Mouse (Mus musculus) heart, embryonic 16.5 days (tissue): Measurements from ENCODE around the gene Uap1l1. TPM values are rescaled to one million over a fixed set of nuclear protein-coding genes. Genes with fewer than 3 reads are reported as not detected.

Source experiments
- ATAC-seq: fragments of 200-750 bp; cut with Nextera tagmentation; replicated peaks from 2 replicates; pipeline ENCODE4 v1.8.0; 2017; ENCODE audit warnings: moderate number of reproducible peaks; ENCODE audit not compliant: insufficient read depth, low FRiP score; ENCODE audit errors: extremely low read depth
- H3K27ac ChIP-seq: fragments of 300-500 bp; sonication (generic); 2 replicates; pipeline ENCODE4 v1.5.1; 2014; ENCODE audit warnings: mild to moderate bottlenecking, low read length, control low read depth, moderate library complexity
- H3K27me3 ChIP-seq: fragments of 300-500 bp; sonication (generic); 2 replicates; pipeline ENCODE4 v1.6.1; 2014; ENCODE audit warnings: low read length, mixed read lengths; ENCODE audit not compliant: control insufficient read depth, insufficient read depth
- H3K36me3 ChIP-seq: fragments of 300-500 bp; sonication (generic); 2 replicates; pipeline ENCODE4 v1.6.1; 2014; ENCODE audit not compliant: control insufficient read depth, insufficient read depth
- H3K4me1 ChIP-seq: fragments of 300-500 bp; sonication (generic); 2 replicates; pipeline ENCODE4 v1.6.1; 2014; ENCODE audit warnings: low read length, mixed read lengths; ENCODE audit not compliant: control insufficient read depth, insufficient read depth
- H3K4me2 ChIP-seq: fragments of 300-500 bp; sonication (generic); 2 replicates; pipeline ENCODE4 v1.6.1; 2014; ENCODE audit warnings: low read depth, mild to moderate bottlenecking, control low read depth, low read length
- H3K4me3 ChIP-seq: fragments of 300-500 bp; sonication (generic); 2 replicates; pipeline ENCODE4 v1.5.1; 2014; ENCODE audit warnings: mild to moderate bottlenecking, control low read depth, low read length
- H3K9ac ChIP-seq: fragments of 300-500 bp; sonication (generic); 2 replicates; pipeline ENCODE4 v1.6.1; 2014; ENCODE audit warnings: low read length, control low read depth
- H3K9me3 ChIP-seq: fragments of 300-500 bp; sonication (generic); replicated peaks from 2 replicates; pipeline ENCODE4 v1.6.1; 2016; ENCODE audit warnings: low read length; ENCODE audit not compliant: control insufficient read depth
- WGBS: fragments of 180-500 bp; shearing (Covaris S2); extraction: QIAGEN DNeasy Blood & Tissue Kit; methylation state at CpG from one replicate; pipeline ENCODE4 v1.1.7; 2014; 5-methylcytosine and 5-hydroxymethylcytosine counted together
- polyA plus RNA-seq: library from polyadenylated mRNA; unstranded; fragments of >200 nt; fragmentation: Nextera tagmentation; extraction: Ambion mirVana; gene quantifications from 2 replicates; pipeline ENCODE4 v1.2.1, GENCODE M21; 2015

Uap1l1 gene
- polyA plus RNA-seq, 1 experiment from 2014 or later = 18.8 TPM

DNA sequence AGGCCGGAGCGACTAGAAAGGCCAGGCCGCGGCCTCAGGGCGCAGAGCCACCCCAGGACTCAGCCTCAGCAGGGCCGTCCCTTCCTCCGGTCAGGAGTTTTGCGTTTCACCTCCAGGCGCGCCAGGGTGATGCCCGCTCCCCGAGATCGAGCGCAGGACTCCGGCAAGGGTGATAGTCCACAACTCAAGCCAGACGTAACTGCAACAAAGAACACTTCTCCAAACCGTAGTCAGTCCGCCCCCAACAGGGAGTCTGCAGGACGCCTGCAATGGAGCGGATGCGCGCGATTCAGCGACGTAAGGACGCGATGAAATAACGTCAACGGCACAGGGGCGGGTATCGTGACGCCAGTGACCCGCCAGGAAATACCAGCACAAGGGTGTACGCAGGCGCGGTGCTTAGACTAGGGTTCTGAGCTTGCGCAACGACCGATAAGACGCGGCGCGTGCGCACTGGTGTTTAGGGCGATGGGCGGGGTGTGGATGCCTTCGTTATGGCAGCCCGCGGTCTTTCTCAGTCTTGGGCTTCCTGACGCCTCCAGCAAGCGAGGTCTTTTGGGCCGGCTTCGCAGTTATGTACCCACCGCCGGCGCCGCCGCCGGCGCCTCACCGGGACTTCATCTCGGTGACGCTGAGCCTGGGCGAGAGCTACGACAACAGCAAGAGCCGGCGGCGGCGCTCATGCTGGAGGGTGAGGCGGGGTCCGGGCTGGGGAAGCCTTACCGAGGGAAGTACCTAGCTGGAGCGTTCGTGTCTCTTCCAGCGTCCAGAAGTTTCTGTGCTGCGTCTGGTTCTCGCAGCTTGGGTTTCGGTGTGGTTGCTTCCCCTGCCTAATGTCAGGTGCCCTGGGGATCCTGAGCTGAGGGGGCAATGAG is 33.0 kb downstream of the Uap1l1 start, which contains the start of gene Man1b1:
Gene Man1b1, plus strand, starts transcription at position 53 of the 875 bp plus-strand sequence.
- peak within 1 kb of the TSS; percentile 98 for H3K4me2 ChIP-seq
- H3K9ac ChIP-seq = peak within 1 kb of the TSS; percentile 97
- peaks cover 15% of the 10 kb centered on the region for H3K4me1 ChIP-seq
- H3K9me3 ChIP-seq = no peaks in the 10 kb centered on the region
- ATAC-seq = peak; percentile 99
- under 1% methylated on average over 78 of the region's 78 CpGs for WGBS
- peaks cover 23% of the 10 kb centered on the region for H3K36me3 ChIP-seq
- no peaks in the 10 kb centered on the region for H3K27me3 ChIP-seq
- peak within 1 kb of the TSS; percentile 96 for H3K4me3 ChIP-seq
- peak within 1 kb of the TSS; percentile 91 for H3K27ac ChIP-seq

GRCm38 (mm10) chr2:25331470-25331869 is 34.0 kb downstream of the Uap1l1 start:
- Histone ChIP-seq H3K27ac (no peak overlapping the region), H3K4me3 (peak overlapping the region; percentile 96), H3K4me1 (peaks cover 15% of the 10 kb centered on the region), H3K27me3 (no peaks in the 10 kb centered on the region; the same call in 1 of the 2 replicates), H3K9me3 (no peaks in the 10 kb centered on the region), H3K4me2 (peak overlapping the region; percentile 71), H3K36me3 (peaks cover 20% of the 10 kb centered on the region), H3K9ac (peak overlapping the region; percentile 97)
- ATAC-seq = no peak
- 53% methylated on average over 9 of the region's 9 CpGs for WGBS

DNA sequence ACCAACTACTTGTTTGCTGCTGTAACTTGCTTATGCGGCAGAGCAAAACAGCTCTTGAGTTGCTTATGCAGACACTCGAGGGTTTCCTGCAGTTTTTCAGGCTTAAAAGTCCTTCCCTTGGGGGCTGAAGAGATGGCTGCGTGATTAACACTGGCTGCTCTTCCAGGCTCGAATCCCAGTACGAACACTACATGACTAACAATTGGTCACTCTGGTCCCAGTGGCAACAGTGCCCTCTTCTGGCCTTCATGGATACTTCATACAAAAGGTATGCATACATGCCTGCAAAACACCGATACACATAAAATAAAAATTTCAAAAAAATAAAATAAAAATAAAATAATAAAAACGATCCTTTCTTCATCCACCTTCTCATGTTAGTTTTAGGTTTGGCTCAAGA is 37.0 kb downstream of the Uap1l1 start:
- H3K4me1 ChIP-seq = peaks cover 12% of the 10 kb centered on the region
- no peak overlapping the region for H3K4me3 ChIP-seq
- no peak for ATAC-seq
- WGBS = 43% methylated on average over 7 of the region's 7 CpGs
- H3K27me3 ChIP-seq = no peaks in the 10 kb centered on the region; the same call in 1 of the 2 replicates
- no peaks in the 10 kb centered on the region for H3K36me3 ChIP-seq
- no peak overlapping the region for H3K9ac ChIP-seq
- H3K4me2 ChIP-seq = no peak overlapping the region
- H3K9me3 ChIP-seq = no peaks in the 10 kb centered on the region
- H3K27ac ChIP-seq = no peak overlapping the region

GRCm38 (mm10) chr2:25326036-25326435 is 39.4 kb downstream of the Uap1l1 start:
- Histone ChIP-seq H3K27me3 (no peaks in the 10 kb centered on the region; the same call in 1 of the 2 replicates), H3K36me3 (no peaks in the 10 kb centered on the region), H3K4me1 (peaks cover under 1% of the 10 kb centered on the region; the same call in 1 of the 2 replicates), H3K9me3 (no peaks in the 10 kb centered on the region), H3K4me3 (no peak overlapping the region), H3K27ac (no peak overlapping the region), H3K9ac (no peak overlapping the region), H3K4me2 (no peak overlapping the region)
- ATAC-seq = no peak
- WGBS = 80% methylated on average over 2 of the region's 2 CpGs

- whole genome bisulfite sequencing = 38% methylated on average over 2 of the region's 2 CpGs
- H3K9ac ChIP-seq = no peak overlapping the region
- no peaks in the 10 kb centered on the region for H3K9me3 ChIP-seq
- no peaks in the 10 kb centered on the region for H3K36me3 ChIP-seq
- no peak overlapping the region for H3K4me2 ChIP-seq
- H3K27me3 ChIP-seq = peaks cover 36% of the 10 kb centered on the region
- ATAC-seq = no peak
- no peak overlapping the region for H3K27ac ChIP-seq
- H3K4me3 ChIP-seq = no peak overlapping the region
- H3K4me1 ChIP-seq = no peaks in the 10 kb centered on the region
These were observed 45.4 kb downstream of the Uap1l1 start for GRCm38 (mm10) chr2:25320084-25320483.

DNA sequence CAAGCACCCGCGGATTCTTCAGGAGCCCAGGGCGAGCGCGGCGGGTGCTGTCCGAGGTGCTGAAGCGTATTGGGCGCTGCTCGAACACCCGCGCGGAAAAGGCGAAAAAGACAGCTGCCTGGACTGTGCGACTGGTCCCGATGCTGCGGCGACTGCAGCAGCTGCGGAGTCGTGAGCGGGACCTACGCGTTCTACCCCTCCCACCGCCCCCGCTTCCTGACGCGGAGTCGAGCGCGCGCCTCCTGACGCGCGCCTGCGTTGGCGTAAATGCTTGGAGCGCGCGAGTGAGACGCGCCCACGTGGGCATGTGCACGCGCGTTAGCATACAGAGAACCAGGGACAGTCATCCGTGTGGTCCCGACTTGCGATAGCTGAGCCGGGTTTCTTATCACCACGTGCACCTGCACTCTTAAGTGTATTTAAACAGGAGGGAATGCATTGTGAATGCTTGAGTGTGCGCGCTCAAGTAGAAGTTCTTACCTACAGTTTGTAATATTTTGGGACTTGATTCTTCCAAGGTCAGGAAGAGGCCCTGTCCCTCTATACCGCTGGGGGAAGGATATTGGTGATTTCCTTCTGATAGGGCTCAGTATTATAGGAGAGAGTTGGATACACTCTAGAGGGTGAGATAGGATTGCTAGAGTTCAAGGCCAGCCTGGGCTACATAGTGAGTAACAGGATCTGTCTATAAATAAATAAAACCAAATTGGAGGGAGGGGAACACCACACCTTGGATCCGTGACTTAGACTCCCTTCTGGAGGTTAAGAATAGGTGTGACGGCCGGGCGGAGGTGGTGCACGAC is 46.3 kb downstream of the Uap1l1 start, which contains the start of gene Grin1:
Gene Grin1, minus strand, starts transcription at position 217 of the 803 bp plus-strand sequence.
- H3K4me3 ChIP-seq = peak within 1 kb of the TSS; percentile 33
- ATAC-seq = no peak; the same call in 1 of the 2 replicates
- no peaks in the 10 kb centered on the region for H3K9me3 ChIP-seq
- H3K4me2 ChIP-seq = peak within 1 kb of the TSS; percentile 57
- peaks cover 36% of the 10 kb centered on the region for H3K27me3 ChIP-seq
- H3K27ac ChIP-seq = no peak within 1 kb of the TSS
- H3K4me1 ChIP-seq = no peaks in the 10 kb centered on the region
- H3K36me3 ChIP-seq = no peaks in the 10 kb centered on the region
- H3K9ac ChIP-seq = no peak within 1 kb of the TSS
- 9% methylated on average over 58 of the region's 58 CpGs for WGBS

DNA sequence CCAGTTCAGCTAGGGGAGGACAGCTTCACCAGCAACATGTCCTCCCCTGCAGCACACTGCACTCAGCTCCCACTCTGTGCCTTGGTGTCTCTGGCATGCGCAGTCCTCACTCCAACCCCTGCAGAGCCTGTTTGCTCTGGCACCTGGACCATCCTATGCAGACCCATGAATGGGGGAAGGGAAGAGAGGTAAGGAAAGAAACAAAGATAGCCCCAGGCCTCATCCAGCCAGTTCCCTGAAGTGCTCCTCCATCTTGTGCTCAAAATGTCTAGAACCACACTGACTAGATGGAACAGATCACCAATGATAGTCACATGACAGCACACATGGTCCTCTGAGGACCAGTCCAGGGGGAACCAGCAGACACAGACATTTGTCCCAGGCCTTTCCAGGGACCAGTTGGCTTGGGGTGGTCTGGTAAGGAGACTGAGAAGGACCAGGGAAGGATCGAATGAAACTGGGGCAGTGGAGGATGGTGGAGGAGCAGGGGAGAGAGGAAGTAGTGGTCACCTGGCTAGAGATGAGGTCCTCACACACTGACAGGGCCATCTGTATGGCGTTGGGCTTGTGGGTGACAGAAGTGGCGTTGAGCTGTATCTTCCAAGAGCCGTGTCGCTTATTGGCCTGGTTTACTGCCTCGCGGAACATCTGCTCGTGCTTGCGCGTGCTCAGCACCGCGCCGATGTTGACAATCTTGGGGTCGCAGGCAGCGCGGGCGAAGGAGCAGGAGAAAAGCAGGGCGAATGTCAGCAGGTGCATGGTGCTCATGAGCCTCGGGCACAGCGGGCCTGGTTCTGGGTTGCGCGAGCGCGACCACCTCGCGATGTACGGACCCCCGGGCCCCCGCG is 47.1 kb downstream of the Uap1l1 start:
- Histone ChIP-seq H3K36me3 (no peaks in the 10 kb centered on the region), H3K27ac (no peak overlapping the region), H3K4me3 (peak overlapping the region; percentile 33), H3K9ac (no peak overlapping the region), H3K4me2 (peak overlapping the region; percentile 57), H3K4me1 (no peaks in the 10 kb centered on the region), H3K9me3 (no peaks in the 10 kb centered on the region), H3K27me3 (peaks cover 41% of the 10 kb centered on the region)
- ATAC-seq = no peak
- 7% methylated on average over 31 of the region's 31 CpGs for WGBS

DNA sequence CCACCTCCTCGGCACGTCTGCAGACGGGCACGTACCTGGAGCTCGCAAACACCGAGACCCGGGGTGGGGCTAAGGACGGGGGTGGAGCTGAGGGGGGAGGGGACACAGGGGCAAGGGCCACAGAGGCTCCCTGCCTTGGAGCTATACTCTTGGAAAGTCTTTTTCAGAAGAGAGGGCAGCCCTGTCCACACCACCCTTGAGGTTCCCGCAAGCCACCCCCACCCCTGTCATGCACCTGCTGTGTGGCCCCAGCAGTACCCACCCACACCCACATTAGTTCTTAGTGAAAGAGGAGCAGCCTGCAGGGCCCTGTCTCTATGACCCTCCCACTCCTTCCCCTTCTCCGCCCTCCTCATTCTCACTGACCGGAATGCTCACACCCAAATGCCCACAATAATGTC is 54.0 kb downstream of the Uap1l1 start:
- Histone ChIP-seq H3K4me3 (no peak overlapping the region), H3K4me1 (no peaks in the 10 kb centered on the region), H3K4me2 (no peak overlapping the region), H3K36me3 (no peaks in the 10 kb centered on the region), H3K9me3 (no peaks in the 10 kb centered on the region), H3K27me3 (peaks cover 58% of the 10 kb centered on the region), H3K9ac (no peak overlapping the region), H3K27ac (no peak overlapping the region)
- ATAC-seq = no peak
- 4% methylated on average over 11 of the region's 11 CpGs for WGBS
